Mouse (Mus musculus): ENCODE results near the gene Grik3.

Grik3 gene

GRCm38 (mm10) chr4:125544947-125545767 lies 54.7 kb downstream of the Grik3 start:
- in situ Hi-C loops (cut with MboI): no loop called here

- in situ Hi-C loops (cut with MboI): no loop called here
These were observed 55.3 kb downstream of the Grik3 start for GRCm38 (mm10) chr4:125545768-125546220.

GRCm38 (mm10) chr4:125548190-125548589 lies 57.7 kb downstream of the Grik3 start:
- in situ Hi-C loops (cut with MboI): no loop called here

GRCm38 (mm10) chr4:125553754-125554153 lies 63.3 kb downstream of the Grik3 start:
- in situ Hi-C loops (cut with MboI): no loop called here

GRCm38 (mm10) chr4:125556405-125557308 lies 66.2 kb downstream of the Grik3 start:
- in situ Hi-C loops (cut with MboI): no loop called here

GRCm38 (mm10) chr4:125559564-125559963 lies 69.1 kb downstream of the Grik3 start:
- in situ Hi-C loops (cut with MboI): no loop called here

GRCm38 (mm10) chr4:125560806-125561205 lies 70.3 kb downstream of the Grik3 start:
- in situ Hi-C loops (cut with MboI): no loop called here

- in situ Hi-C loops (cut with MboI): no loop called here
These were observed 73.1 kb downstream of the Grik3 start for GRCm38 (mm10) chr4:125563579-125563978.

GRCm38 (mm10) chr4:125564008-125564710 lies 73.7 kb downstream of the Grik3 start:
- in situ Hi-C loops (cut with MboI): no loop called here

GRCm38 (mm10) chr4:125565711-125566439 lies 75.4 kb downstream of the Grik3 start:
- in situ Hi-C loops (cut with MboI): no loop called here

- in situ Hi-C loops (cut with MboI): no loop called here
These were observed 77.7 kb downstream of the Grik3 start for GRCm38 (mm10) chr4:125568210-125568609.

- in situ Hi-C loops (cut with MboI): no loop called here
These were observed 81.3 kb downstream of the Grik3 start for GRCm38 (mm10) chr4:125571651-125572311.

GRCm38 (mm10) chr4:125572312-125572663 lies 81.8 kb downstream of the Grik3 start:
- in situ Hi-C loops (cut with MboI): no loop called here

GRCm38 (mm10) chr4:125573000-125573399 lies 82.5 kb downstream of the Grik3 start:
- in situ Hi-C loops (cut with MboI): no loop called here

GRCm38 (mm10) chr4:125573951-125574675 lies 83.6 kb downstream of the Grik3 start:
- in situ Hi-C loops (cut with MboI): no loop called here

- in situ Hi-C loops (cut with MboI): no loop called here
These were observed 89.8 kb downstream of the Grik3 start for GRCm38 (mm10) chr4:125580336-125580735.

- in situ Hi-C loops (cut with MboI): no loop called here
These were observed 92.8 kb downstream of the Grik3 start for GRCm38 (mm10) chr4:125583272-125583671.

- in situ Hi-C loops (cut with MboI): no loop called here
These were observed 93.4 kb downstream of the Grik3 start for GRCm38 (mm10) chr4:125583935-125584334.

GRCm38 (mm10) chr4:125584676-125585075 lies 94.2 kb downstream of the Grik3 start:
- in situ Hi-C loops (cut with MboI): no loop called here

- in situ Hi-C loops (cut with MboI): no loop called here
These were observed 97.1 kb downstream of the Grik3 start for GRCm38 (mm10) chr4:125587577-125587976.
